Mouse (Mus musculus) heart, embryonic 11.5 days (tissue): ENCODE data around the gene Tagln3. TPM values are rescaled to one million over a fixed set of nuclear protein-coding genes. Genes with fewer than 3 reads are reported as not detected.

Source experiments
- ATAC-seq: fragments of 200-750 bp; cut with Nextera tagmentation; replicated peaks from 2 replicates; pipeline ENCODE4 v1.8.0; 2017; ENCODE audit warnings: moderate library complexity; ENCODE audit not compliant: insufficient number of reproducible peaks, low FRiP score, low TSS enrichment
- H3K27ac ChIP-seq: fragments of 300-500 bp; sonication (generic); 2 replicates; pipeline ENCODE4 v1.5.1; 2014; ENCODE audit warnings: mild to moderate bottlenecking, low read depth, low read length
- H3K27me3 ChIP-seq: fragments of 300-500 bp; sonication (generic); 2 replicates; pipeline ENCODE4 v1.6.1; 2014; ENCODE audit warnings: mild to moderate bottlenecking, low read length, mixed read lengths; ENCODE audit not compliant: control insufficient read depth, insufficient read depth
- H3K36me3 ChIP-seq: fragments of 300-500 bp; sonication (generic); 2 replicates; pipeline ENCODE4 v1.6.1; 2014; ENCODE audit warnings: mild to moderate bottlenecking, low read length, moderate library complexity, mixed read lengths; ENCODE audit not compliant: control insufficient read depth, insufficient read depth
- H3K4me1 ChIP-seq: fragments of 300-500 bp; sonication (generic); 2 replicates; pipeline ENCODE4 v1.6.1; 2014; ENCODE audit warnings: low read length; ENCODE audit not compliant: control insufficient read depth, insufficient read depth
- H3K4me2 ChIP-seq: fragments of 300-500 bp; sonication (generic); 2 replicates; pipeline ENCODE4 v1.6.1; 2014; ENCODE audit warnings: mild to moderate bottlenecking, moderate library complexity
- H3K4me3 ChIP-seq: fragments of 300-500 bp; sonication (generic); 2 replicates; pipeline ENCODE4 v1.5.1; 2014; ENCODE audit warnings: low read depth, low read length
- H3K9ac ChIP-seq: fragments of 300-500 bp; sonication (generic); 2 replicates; pipeline ENCODE4 v1.6.1; 2014; ENCODE audit warnings: mild to moderate bottlenecking, low read depth, low read length, moderate library complexity
- H3K9me3 ChIP-seq: fragments of 300-500 bp; sonication (generic); replicated peaks from 2 replicates; pipeline ENCODE4 v1.6.1; 2016; ENCODE audit warnings: low read length; ENCODE audit not compliant: control insufficient read depth
- WGBS: fragments of 180-500 bp; shearing (Covaris S2); extraction: QIAGEN DNeasy Blood & Tissue Kit; methylation state at CpG from one replicate; pipeline ENCODE4 v1.1.7; 2014; ENCODE audit not compliant: insufficient replicate concordance; 5-methylcytosine and 5-hydroxymethylcytosine counted together
- polyA plus RNA-seq: library from polyadenylated mRNA; unstranded; fragments of >200 nt; fragmentation: Nextera tagmentation; extraction: Ambion mirVana; gene quantifications from 2 replicates; pipeline ENCODE4 v1.2.1, GENCODE M21; 2014

Tagln3 gene
- polyA plus RNA-seq: 16.3 and 18.3 TPM in 2 replicates

- 1% methylated on average over 30 of the region's 30 CpGs for WGBS
- peak within 1 kb of the TSS; percentile 56 for H3K4me3 ChIP-seq
- H3K9me3 ChIP-seq: no peaks in the 10 kb centered on the region
- H3K27ac ChIP-seq: peak within 1 kb of the TSS; percentile 60
- H3K4me2 ChIP-seq: peak within 1 kb of the TSS; percentile 85
- H3K27me3 ChIP-seq: no peaks in the 10 kb centered on the region
- H3K36me3 ChIP-seq: peaks cover 3% of the 10 kb centered on the region; the same call in 1 of the 2 replicates
- H3K9ac ChIP-seq: peak within 1 kb of the TSS; percentile 73
- H3K4me1 ChIP-seq: peaks cover 10% of the 10 kb centered on the region
- peak; percentile 50; the same call in 1 of the 2 replicates for ATAC-seq
These were observed at the start of gene Tagln3 for GRCm38 (mm10) chr16:45724061-45724741. Gene Tagln3 (minus strand): TSS chr16:45724608.

- Histone ChIP-seq H3K9ac (no peak overlapping the region), H3K27ac (no peak overlapping the region), H3K4me2 (no peak overlapping the region), H3K36me3 (peaks cover 8% of the 10 kb centered on the region), H3K4me1 (no peaks in the 10 kb centered on the region), H3K4me3 (no peak overlapping the region), H3K9me3 (no peaks in the 10 kb centered on the region), H3K27me3 (no peaks in the 10 kb centered on the region)
- ATAC-seq: no peak
- WGBS: 83% methylated on average over 6 of the region's 6 CpGs
These were observed 46.5 kb upstream of the Tagln3 start for GRCm38 (mm10) chr16:45770914-45771313.

GRCm38 (mm10) chr16:45767853-45768640 lies 43.6 kb upstream of the Tagln3 start:
- 61% methylated on average over 10 of the region's 10 CpGs for WGBS
- Histone ChIP-seq H3K36me3 (peaks cover 8% of the 10 kb centered on the region), H3K4me1 (no peaks in the 10 kb centered on the region; the same call in 1 of the 2 replicates), H3K9me3 (no peaks in the 10 kb centered on the region), H3K27me3 (no peaks in the 10 kb centered on the region), H3K4me2 (no peak overlapping the region), H3K27ac (no peak overlapping the region), H3K9ac (no peak overlapping the region), H3K4me3 (no peak overlapping the region)
- ATAC-seq: no peak

GRCm38 (mm10) chr16:45767434-45767833 lies 43.0 kb upstream of the Tagln3 start:
- Histone ChIP-seq H3K36me3 (peaks cover 9% of the 10 kb centered on the region), H3K27ac (no peak overlapping the region), H3K4me2 (no peak overlapping the region), H3K27me3 (no peaks in the 10 kb centered on the region), H3K9me3 (no peaks in the 10 kb centered on the region), H3K4me3 (no peak overlapping the region), H3K9ac (no peak overlapping the region), H3K4me1 (peaks cover 2% of the 10 kb centered on the region; the same call in 1 of the 2 replicates)
- ATAC-seq: no peak
- 68% methylated on average over 4 of the region's 4 CpGs for WGBS

GRCm38 (mm10) chr16:45765801-45766494 lies 41.5 kb upstream of the Tagln3 start:
- peaks cover 6% of the 10 kb centered on the region for H3K36me3 ChIP-seq
- H3K4me1 ChIP-seq: peaks cover 2% of the 10 kb centered on the region; the same call in 1 of the 2 replicates
- no peaks in the 10 kb centered on the region for H3K9me3 ChIP-seq
- no peak overlapping the region for H3K4me3 ChIP-seq
- H3K27ac ChIP-seq: no peak overlapping the region
- H3K4me2 ChIP-seq: no peak overlapping the region
- ATAC-seq: no peak
- H3K27me3 ChIP-seq: no peaks in the 10 kb centered on the region
- WGBS: 82% methylated on average over 7 of the region's 7 CpGs
- H3K9ac ChIP-seq: no peak overlapping the region

GRCm38 (mm10) chr16:45765102-45765501 lies 40.7 kb upstream of the Tagln3 start:
- H3K27me3 ChIP-seq: no peaks in the 10 kb centered on the region
- no peak for ATAC-seq
- no peak overlapping the region for H3K9ac ChIP-seq
- peaks cover 4% of the 10 kb centered on the region for H3K36me3 ChIP-seq
- H3K4me1 ChIP-seq: peaks cover 2% of the 10 kb centered on the region; the same call in 1 of the 2 replicates
- H3K27ac ChIP-seq: no peak overlapping the region
- 72% methylated on average over 3 of the region's 3 CpGs for WGBS
- no peak overlapping the region for H3K4me2 ChIP-seq
- no peaks in the 10 kb centered on the region for H3K9me3 ChIP-seq
- no peak overlapping the region for H3K4me3 ChIP-seq

GRCm38 (mm10) chr16:45762859-45763505 lies 38.6 kb upstream of the Tagln3 start:
- Histone ChIP-seq H3K4me1 (peaks cover 2% of the 10 kb centered on the region; the same call in 1 of the 2 replicates), H3K4me3 (no peak overlapping the region), H3K9me3 (no peaks in the 10 kb centered on the region), H3K27me3 (no peaks in the 10 kb centered on the region), H3K9ac (no peak overlapping the region), H3K36me3 (peaks cover 4% of the 10 kb centered on the region), H3K4me2 (no peak overlapping the region; the same call in 1 of the 2 replicates), H3K27ac (0 out of 2 replicates have a peak overlapping the region, but pooled peaks have one; percentile 35)
- 55% methylated on average over 13 of the region's 13 CpGs for WGBS
- ATAC-seq: no peak

- Histone ChIP-seq H3K4me2 (no peak overlapping the region), H3K36me3 (peaks cover 7% of the 10 kb centered on the region), H3K4me1 (peaks cover 2% of the 10 kb centered on the region; the same call in 1 of the 2 replicates), H3K4me3 (no peak overlapping the region), H3K9ac (no peak overlapping the region), H3K9me3 (no peaks in the 10 kb centered on the region), H3K27ac (no peak overlapping the region), H3K27me3 (no peaks in the 10 kb centered on the region)
- 80% methylated on average over 1 of the region's 1 CpGs for WGBS
- ATAC-seq: no peak
These were observed 37.0 kb upstream of the Tagln3 start for GRCm38 (mm10) chr16:45761425-45761824.
